Mouse (Mus musculus): ENCODE results near the gene Mvd. TPM values are rescaled to one million over a fixed set of nuclear protein-coding genes. Genes with fewer than 3 reads are reported as not detected.

The Mvd gene
- polyA plus RNA-seq, 1 experiment from 2014 or later, result 60.2 TPM

DNA sequence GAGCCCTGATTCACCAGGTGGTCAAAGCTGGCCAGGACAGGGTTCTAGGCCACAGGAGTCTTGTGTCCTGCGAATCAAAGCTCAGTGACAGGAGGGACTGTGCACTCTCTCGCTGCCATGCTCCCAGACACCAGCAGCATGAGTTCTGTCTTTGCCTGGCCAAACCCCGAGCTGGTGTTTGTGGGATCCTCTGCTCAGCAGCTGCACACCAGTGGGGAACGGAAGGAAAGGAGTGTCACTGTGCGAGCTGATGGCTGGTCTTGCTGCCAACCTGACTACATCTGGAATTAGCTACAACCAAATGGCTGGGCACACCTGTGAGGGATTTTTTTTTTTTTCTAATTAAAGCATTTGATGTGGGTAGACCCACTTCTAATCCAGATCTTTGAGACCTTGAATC, 27.5 kb upstream of the Mvd start:
- no peak for ATAC-seq (replicated peaks; ENCODE audit: low FRiP score, low TSS enrichment, low read depth)
- peaks cover 13% of the 10 kb centered on the region for H3K4me1 ChIP-seq (replicated peaks; ENCODE audit: control insufficient read depth, insufficient read depth, low read length)
- no peaks in the 10 kb centered on the region for H3K9me3 ChIP-seq (ENCODE audit: control insufficient read depth, low read length)
- peaks cover 45% of the 10 kb centered on the region for H3K36me3 ChIP-seq (ENCODE audit: control insufficient read depth, insufficient read depth, low read length)
- no peak overlapping the region for H3K4me2 ChIP-seq (ENCODE audit: low read length)
- H3K4me3 ChIP-seq (ENCODE audit: low read depth, low read length), result no peak overlapping the region
- H3K27me3 ChIP-seq (replicated peaks; ENCODE audit: control insufficient read depth, insufficient read depth, low read length), result no peaks in the 10 kb centered on the region
- no peak overlapping the region for H3K9ac ChIP-seq (ENCODE audit: low read length)
- WGBS, result 80% methylated on average over 5 of the region's 5 CpGs
- no peak overlapping the region for H3K27ac ChIP-seq (ENCODE audit: low read depth)
- no peak for DNase-seq (ENCODE audit: low spot score)

DNA sequence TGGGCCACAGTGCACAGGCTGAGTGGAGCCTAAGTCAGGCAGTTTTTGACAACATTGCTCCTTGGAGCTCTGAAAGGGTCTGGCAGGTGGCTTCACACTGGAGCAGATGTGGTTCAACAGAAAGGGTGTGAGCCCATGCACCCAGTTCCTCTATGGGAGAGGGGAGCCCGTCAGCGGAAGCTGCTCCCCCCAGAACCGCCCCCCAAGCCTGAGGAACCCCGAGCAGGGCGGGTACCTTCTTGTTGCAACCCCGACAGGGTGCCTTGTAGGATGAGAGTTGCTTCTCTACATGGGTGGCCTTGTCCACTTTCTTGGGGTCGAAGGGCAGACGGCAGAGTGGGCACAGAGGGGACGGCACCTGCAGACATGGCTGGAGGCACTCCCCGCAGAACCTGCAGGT, 26.7 kb upstream of the Mvd start:
- WGBS, result 80% methylated on average over 10 of the region's 10 CpGs
- no peak overlapping the region for H3K4me2 ChIP-seq (ENCODE audit: low read length)
- no peak for DNase-seq (ENCODE audit: low spot score)
- no peak overlapping the region for H3K9ac ChIP-seq (ENCODE audit: low read length)
- peaks cover 11% of the 10 kb centered on the region for H3K4me1 ChIP-seq (replicated peaks; ENCODE audit: control insufficient read depth, insufficient read depth, low read length)
- H3K36me3 ChIP-seq (ENCODE audit: control insufficient read depth, insufficient read depth, low read length), result peaks cover 48% of the 10 kb centered on the region
- no peak overlapping the region for H3K4me3 ChIP-seq (ENCODE audit: low read depth, low read length)
- H3K27me3 ChIP-seq (replicated peaks; ENCODE audit: control insufficient read depth, insufficient read depth, low read length), result no peaks in the 10 kb centered on the region
- ATAC-seq (replicated peaks; ENCODE audit: low FRiP score, low TSS enrichment, low read depth), result no peak
- no peaks in the 10 kb centered on the region for H3K9me3 ChIP-seq (ENCODE audit: control insufficient read depth, low read length)
- H3K27ac ChIP-seq (ENCODE audit: low read depth), result no peak overlapping the region

DNA sequence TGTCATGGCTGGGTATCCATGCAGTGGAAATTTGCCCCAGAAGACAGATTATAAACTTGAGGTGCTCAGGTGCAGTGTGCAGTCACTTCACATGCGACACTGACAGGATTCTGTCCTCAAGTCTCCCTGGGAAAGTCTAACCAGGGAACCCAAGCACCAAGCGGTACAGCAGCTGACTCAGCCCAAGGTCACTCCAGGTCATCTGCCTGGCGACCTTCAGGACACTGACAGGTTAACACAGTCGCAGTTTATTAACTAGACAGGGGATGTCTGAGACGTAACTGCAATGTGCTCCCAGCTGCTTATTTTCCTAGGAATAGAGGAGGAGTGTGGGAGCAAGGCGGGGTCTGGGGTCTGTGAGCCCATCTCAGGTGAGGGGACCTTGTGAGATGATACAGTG, 26.2 kb upstream of the Mvd start:
- ATAC-seq (replicated peaks; ENCODE audit: low FRiP score, low TSS enrichment, low read depth), result no peak
- WGBS, result 74% methylated on average over 6 of the region's 6 CpGs
- H3K27ac ChIP-seq (ENCODE audit: low read depth), result no peak overlapping the region
- H3K4me3 ChIP-seq (ENCODE audit: low read depth, low read length), result no peak overlapping the region
- DNase-seq (ENCODE audit: low spot score), result no peak
- H3K36me3 ChIP-seq (ENCODE audit: control insufficient read depth, insufficient read depth, low read length), result peaks cover 48% of the 10 kb centered on the region
- H3K9ac ChIP-seq (ENCODE audit: low read length), result no peak overlapping the region
- H3K4me2 ChIP-seq (ENCODE audit: low read length), result no peak overlapping the region
- peaks cover 5% of the 10 kb centered on the region for H3K4me1 ChIP-seq (replicated peaks; ENCODE audit: control insufficient read depth, insufficient read depth, low read length)
- H3K9me3 ChIP-seq (ENCODE audit: control insufficient read depth, low read length), result no peaks in the 10 kb centered on the region
- H3K27me3 ChIP-seq (replicated peaks; ENCODE audit: control insufficient read depth, insufficient read depth, low read length), result no peaks in the 10 kb centered on the region

DNA sequence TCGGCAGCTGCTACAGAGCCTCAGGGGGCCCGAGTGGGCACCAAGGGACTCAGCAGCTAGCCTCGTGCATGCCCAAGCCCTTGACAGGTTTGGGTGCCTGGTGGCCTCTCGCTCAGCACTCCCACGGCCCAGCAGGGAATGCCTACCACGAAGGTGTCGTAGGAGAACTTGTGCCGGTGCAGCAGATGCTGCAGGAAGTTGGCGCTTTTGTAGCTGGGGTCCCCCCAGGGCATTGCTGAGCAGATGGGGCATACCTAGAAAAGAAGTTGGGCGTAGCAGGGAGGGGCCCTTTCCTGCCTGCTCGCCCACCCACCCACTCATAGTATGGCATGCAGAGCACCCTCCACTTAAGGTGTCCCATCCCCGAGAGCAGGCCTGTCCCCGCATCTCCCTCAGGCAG, 24.6 kb upstream of the Mvd start:
- Histone ChIP-seq H3K27me3 (replicated peaks; ENCODE audit: control insufficient read depth, insufficient read depth, low read length) (no peaks in the 10 kb centered on the region), H3K4me1 (replicated peaks; ENCODE audit: control insufficient read depth, insufficient read depth, low read length) (no peaks in the 10 kb centered on the region), H3K9ac (ENCODE audit: low read length) (no peak overlapping the region), H3K4me2 (ENCODE audit: low read length) (no peak overlapping the region), H3K4me3 (ENCODE audit: low read depth, low read length) (no peak overlapping the region), H3K9me3 (ENCODE audit: control insufficient read depth, low read length) (no peaks in the 10 kb centered on the region), H3K27ac (ENCODE audit: low read depth) (no peak overlapping the region), H3K36me3 (ENCODE audit: control insufficient read depth, insufficient read depth, low read length) (peaks cover 42% of the 10 kb centered on the region)
- no peak for ATAC-seq (replicated peaks; ENCODE audit: low FRiP score, low TSS enrichment, low read depth)
- DNase-seq (ENCODE audit: low spot score), result no peak
- 92% methylated on average over 13 of the region's 13 CpGs for WGBS

DNA sequence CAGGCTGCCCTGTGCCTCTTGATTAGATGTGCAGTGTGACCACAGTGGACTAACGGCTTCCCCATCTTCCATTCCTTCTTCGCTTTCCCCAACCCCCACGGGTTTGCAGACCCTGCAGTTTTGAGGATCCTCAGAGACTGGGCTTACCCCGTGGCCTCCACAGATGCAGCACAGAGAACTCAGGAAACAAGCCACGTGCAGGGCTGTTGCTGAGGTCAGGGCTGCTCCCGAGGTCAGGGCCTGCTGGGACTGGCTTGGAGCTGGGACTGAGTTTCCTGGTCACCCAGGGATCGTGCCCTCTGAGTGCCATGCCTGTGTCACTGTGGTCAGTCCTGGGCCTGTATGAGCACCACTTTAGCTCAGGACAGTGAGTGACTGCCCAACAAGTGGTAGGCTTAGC, 21.8 kb upstream of the Mvd start:
- peaks cover 41% of the 10 kb centered on the region for H3K36me3 ChIP-seq (ENCODE audit: control insufficient read depth, insufficient read depth, low read length)
- no peak for DNase-seq (ENCODE audit: low spot score)
- peaks cover 25% of the 10 kb centered on the region for H3K27me3 ChIP-seq (replicated peaks; ENCODE audit: control insufficient read depth, insufficient read depth, low read length)
- H3K4me3 ChIP-seq (ENCODE audit: low read depth, low read length), result no peak overlapping the region
- H3K9me3 ChIP-seq (ENCODE audit: control insufficient read depth, low read length), result no peaks in the 10 kb centered on the region
- ATAC-seq (replicated peaks; ENCODE audit: low FRiP score, low TSS enrichment, low read depth), result no peak
- H3K4me1 ChIP-seq (replicated peaks; ENCODE audit: control insufficient read depth, insufficient read depth, low read length), result peaks cover 6% of the 10 kb centered on the region
- 75% methylated on average over 7 of the region's 7 CpGs for WGBS
- no peak overlapping the region for H3K4me2 ChIP-seq (ENCODE audit: low read length)
- H3K9ac ChIP-seq (ENCODE audit: low read length), result no peak overlapping the region
- H3K27ac ChIP-seq (ENCODE audit: low read depth), result no peak overlapping the region

DNA sequence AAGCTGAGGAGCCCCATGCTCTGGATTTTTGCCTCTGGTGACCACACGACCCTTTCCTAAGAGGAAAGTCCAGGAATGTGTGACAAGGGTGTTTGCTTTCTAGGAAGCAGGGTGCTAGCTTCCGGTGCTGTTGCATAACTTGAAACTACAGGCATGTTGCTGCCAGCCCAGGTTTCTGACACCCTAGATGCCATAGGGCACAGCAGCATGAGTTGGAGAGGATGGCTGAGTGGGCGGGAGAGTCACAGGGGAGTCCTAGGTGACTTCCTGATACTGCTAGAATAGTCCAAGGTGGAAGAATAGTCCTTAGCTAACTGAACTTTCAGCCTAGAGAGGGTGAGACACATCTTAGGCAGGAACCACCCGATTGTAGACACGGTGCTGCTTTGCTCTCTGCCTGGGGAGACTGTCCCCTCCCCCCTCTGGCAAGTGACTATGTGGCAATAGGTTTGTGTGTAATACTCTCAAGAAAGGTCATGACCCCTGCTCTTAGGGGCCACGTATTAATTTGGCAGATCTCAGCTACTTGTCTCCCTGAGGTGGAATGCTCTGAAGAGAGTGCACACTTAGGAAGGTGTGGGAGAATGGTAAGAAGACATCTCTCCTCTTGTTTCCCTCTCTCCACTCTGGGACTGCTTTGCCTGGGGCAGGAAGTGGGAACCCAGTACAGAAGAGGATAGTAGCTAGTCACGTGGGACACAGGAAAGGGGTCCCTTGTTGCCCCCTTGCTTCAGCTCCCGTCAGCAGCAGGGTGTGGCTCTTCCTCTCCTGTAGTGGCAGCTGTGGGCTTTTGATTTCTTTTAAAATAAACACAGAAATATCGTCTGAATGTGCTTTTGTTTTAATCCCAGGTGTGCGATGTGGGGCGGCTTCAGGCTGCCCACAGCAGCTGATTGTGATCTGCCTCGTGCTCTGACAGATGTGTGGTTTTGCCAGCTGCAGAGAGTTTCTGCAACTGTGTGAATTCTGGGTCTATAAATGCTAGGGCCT, 20.7 kb upstream of the Mvd start:
- H3K27ac ChIP-seq (ENCODE audit: low read depth), result no peak overlapping the region
- H3K36me3 ChIP-seq (ENCODE audit: control insufficient read depth, insufficient read depth, low read length), result peaks cover 33% of the 10 kb centered on the region
- no peak overlapping the region for H3K4me2 ChIP-seq (ENCODE audit: low read length)
- H3K27me3 ChIP-seq (replicated peaks; ENCODE audit: control insufficient read depth, insufficient read depth, low read length), result peaks cover 35% of the 10 kb centered on the region
- peaks cover 6% of the 10 kb centered on the region for H3K4me1 ChIP-seq (replicated peaks; ENCODE audit: control insufficient read depth, insufficient read depth, low read length)
- ATAC-seq (replicated peaks; ENCODE audit: low FRiP score, low TSS enrichment, low read depth) (no peak), DNase-seq (ENCODE audit: low spot score) (no peak)
- H3K9ac ChIP-seq (ENCODE audit: low read length), result no peak overlapping the region
- WGBS, result 51% methylated on average over 12 of the region's 12 CpGs
- no peaks in the 10 kb centered on the region for H3K9me3 ChIP-seq (ENCODE audit: control insufficient read depth, low read length)
- no peak overlapping the region for H3K4me3 ChIP-seq (ENCODE audit: low read depth, low read length)

DNA sequence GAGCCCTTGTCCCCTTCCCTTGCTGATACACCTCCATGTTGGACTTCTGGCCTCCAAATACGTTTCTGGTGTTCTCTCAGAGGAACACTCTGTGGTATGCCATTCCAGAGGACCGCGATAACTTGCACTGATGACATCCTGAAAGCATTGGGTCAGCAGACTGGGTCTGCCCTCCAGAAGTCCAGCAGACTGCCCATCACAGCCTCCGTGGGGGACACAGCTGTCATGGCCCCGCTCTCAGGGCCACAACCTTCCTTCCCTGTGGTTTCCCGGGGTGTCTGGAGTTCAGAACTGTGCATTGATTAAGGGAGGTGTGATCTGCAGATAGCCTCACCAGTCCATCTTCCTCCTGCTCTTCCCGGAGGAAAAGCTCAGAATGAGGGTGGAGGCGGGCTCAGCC, 19.3 kb upstream of the Mvd start:
- Histone ChIP-seq H3K4me2 (ENCODE audit: low read length) (no peak overlapping the region), H3K27ac (ENCODE audit: low read depth) (no peak overlapping the region), H3K9me3 (ENCODE audit: control insufficient read depth, low read length) (no peaks in the 10 kb centered on the region), H3K27me3 (replicated peaks; ENCODE audit: control insufficient read depth, insufficient read depth, low read length) (peaks cover 47% of the 10 kb centered on the region), H3K4me3 (ENCODE audit: low read depth, low read length) (no peak overlapping the region), H3K36me3 (ENCODE audit: control insufficient read depth, insufficient read depth, low read length) (peaks cover 19% of the 10 kb centered on the region), H3K9ac (ENCODE audit: low read length) (no peak overlapping the region), H3K4me1 (replicated peaks; ENCODE audit: control insufficient read depth, insufficient read depth, low read length) (peaks cover 6% of the 10 kb centered on the region)
- WGBS, result 68% methylated on average over 8 of the region's 8 CpGs
- no peak for ATAC-seq (replicated peaks; ENCODE audit: low FRiP score, low TSS enrichment, low read depth)
- DNase-seq (ENCODE audit: low spot score), result no peak

DNA sequence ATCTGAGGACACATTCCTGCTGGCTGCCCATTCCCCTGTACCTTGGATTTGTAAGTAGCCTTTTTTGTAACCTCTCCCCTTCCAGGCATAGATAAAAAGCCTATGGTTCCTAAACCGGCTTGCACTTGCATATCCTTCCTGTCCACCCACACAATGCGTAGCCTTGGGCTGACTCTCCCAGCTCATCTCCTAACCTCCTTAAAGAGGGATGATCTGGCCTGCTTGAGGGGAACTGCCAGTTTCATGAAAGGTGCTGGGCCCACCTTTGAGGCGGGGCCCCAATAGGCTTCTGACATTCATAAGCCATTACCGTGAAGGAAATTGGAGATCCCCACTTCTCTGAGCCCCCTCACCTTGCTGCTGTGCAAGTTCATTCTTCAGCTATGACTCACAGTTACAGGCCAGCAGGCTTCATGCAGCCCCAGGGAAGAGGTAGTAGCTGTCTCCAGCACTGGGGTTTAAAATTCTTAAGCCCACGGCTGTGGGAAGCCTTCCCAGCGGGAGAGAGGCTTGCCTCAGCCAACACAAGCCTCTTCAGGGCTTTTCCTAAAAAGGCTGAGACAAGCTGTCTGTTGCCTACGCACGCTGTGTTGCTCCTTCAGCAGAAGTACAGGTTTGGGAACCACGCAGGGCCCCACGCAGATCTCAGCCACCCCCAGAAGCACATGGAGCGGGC, 18.4 kb upstream of the Mvd start:
- Histone ChIP-seq H3K27ac (ENCODE audit: low read depth) (no peak overlapping the region), H3K4me1 (replicated peaks; ENCODE audit: control insufficient read depth, insufficient read depth, low read length) (peaks cover 6% of the 10 kb centered on the region), H3K27me3 (replicated peaks; ENCODE audit: control insufficient read depth, insufficient read depth, low read length) (peaks cover 54% of the 10 kb centered on the region), H3K4me3 (ENCODE audit: low read depth, low read length) (no peak overlapping the region), H3K4me2 (ENCODE audit: low read length) (no peak overlapping the region), H3K9ac (ENCODE audit: low read length) (no peak overlapping the region), H3K36me3 (ENCODE audit: control insufficient read depth, insufficient read depth, low read length) (peaks cover 10% of the 10 kb centered on the region), H3K9me3 (ENCODE audit: control insufficient read depth, low read length) (no peaks in the 10 kb centered on the region)
- ATAC-seq (replicated peaks; ENCODE audit: low FRiP score, low TSS enrichment, low read depth) (no peak), DNase-seq (ENCODE audit: low spot score) (no peak)
- 67% methylated on average over 11 of the region's 11 CpGs for WGBS
